Mouse (Mus musculus) brain, embryonic 14.5 days (tissue): ENCODE measurements around the gene Tmem72.

Experiments used
- CTCF ChIP-seq: fragments of 200-500 bp; IDR thresholded peaks from 2 replicates; pipeline ENCODE4 v1.5.1; 2012; ENCODE audit warnings: inconsistent platforms, mild to moderate bottlenecking, moderate library complexity, borderline replicate concordance; ENCODE audit not compliant: insufficient read depth, insufficient read length; ENCODE audit errors: extremely low read depth
- POLR2A ChIP-seq: fragments of 200-500 bp; IDR thresholded peaks from 2 replicates; pipeline ENCODE4 v1.6.1; 2012; ENCODE audit warnings: mild to moderate bottlenecking, inconsistent platforms, borderline replicate concordance; ENCODE audit not compliant: poor library complexity, insufficient read depth, insufficient read length, severe bottlenecking; ENCODE audit errors: extremely low read depth

DNA sequence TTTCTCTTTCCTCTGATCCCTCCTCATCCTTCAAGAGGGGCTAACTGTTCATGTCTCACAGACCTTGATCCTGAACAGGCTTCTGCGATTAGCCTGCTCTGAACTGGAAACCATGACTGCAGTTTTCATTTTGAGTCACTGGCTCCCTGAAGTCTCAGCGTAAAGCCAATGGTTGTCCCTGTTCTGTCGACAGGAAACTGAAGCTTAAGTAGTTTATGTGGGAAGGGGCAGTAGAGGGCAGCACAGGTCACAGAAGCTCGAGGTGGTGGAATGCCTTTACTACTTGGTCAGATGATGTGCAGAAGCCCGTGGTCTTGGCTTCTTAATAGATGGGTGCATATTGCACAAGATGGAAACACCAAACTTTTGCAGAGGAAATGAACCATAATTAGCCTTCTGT is 4.7 kb downstream of the Tmem72 start:
- no peak for TF ChIP-seq CTCF
- TF ChIP-seq POLR2A: no peak
